Mouse (Mus musculus) frontal cortex, postnatal 10 days (tissue): Measurements from ENCODE around the gene Rccd1.

Experiments used
- DNase-seq, 2 experiments: peaks; one replicate each; pipeline ENCODE4 v3.0.0; 2022; ENCODE audit warnings: low spot score in 2 of 2, mixed read lengths in 1 of 2

Gene Rccd1

GRCm38 (mm10) chr7:80324043-80324815 lies at the start of gene Rccd1:
Rccd1 (minus strand) TSS chr7:80324454.
- peak; percentile 90 to 95 for DNase-seq

- no peak for DNase-seq
Measured at GRCm38 (mm10) chr7:80373850-80374249, 49.6 kb upstream of the Rccd1 start.

- DNase-seq, result no peak
Measured at GRCm38 (mm10) chr7:80373352-80373751, 49.1 kb upstream of the Rccd1 start.

DNA sequence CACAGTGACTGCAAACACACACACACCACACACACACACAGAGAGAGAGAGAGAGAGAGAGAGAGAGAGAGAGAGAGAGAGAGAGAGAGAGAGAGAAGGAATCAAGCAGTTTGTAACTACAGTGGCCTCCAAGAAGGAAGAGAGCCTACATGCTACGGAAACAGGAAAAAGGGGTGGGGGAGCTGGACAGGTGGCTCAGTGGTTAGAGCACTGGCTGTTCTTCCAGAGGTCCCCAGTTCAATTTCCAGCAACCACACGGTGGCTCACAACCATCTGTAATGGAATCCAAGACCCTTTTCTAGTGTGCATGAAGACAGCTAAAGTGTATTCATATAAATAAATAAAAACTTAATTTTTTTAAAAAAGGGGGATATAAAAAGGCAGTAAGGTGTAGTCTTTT lies 48.4 kb upstream of the Rccd1 start:
- DNase-seq, result no peak

- DNase-seq, result no peak
Measured at GRCm38 (mm10) chr7:80372166-80372565, 47.9 kb upstream of the Rccd1 start.

DNA sequence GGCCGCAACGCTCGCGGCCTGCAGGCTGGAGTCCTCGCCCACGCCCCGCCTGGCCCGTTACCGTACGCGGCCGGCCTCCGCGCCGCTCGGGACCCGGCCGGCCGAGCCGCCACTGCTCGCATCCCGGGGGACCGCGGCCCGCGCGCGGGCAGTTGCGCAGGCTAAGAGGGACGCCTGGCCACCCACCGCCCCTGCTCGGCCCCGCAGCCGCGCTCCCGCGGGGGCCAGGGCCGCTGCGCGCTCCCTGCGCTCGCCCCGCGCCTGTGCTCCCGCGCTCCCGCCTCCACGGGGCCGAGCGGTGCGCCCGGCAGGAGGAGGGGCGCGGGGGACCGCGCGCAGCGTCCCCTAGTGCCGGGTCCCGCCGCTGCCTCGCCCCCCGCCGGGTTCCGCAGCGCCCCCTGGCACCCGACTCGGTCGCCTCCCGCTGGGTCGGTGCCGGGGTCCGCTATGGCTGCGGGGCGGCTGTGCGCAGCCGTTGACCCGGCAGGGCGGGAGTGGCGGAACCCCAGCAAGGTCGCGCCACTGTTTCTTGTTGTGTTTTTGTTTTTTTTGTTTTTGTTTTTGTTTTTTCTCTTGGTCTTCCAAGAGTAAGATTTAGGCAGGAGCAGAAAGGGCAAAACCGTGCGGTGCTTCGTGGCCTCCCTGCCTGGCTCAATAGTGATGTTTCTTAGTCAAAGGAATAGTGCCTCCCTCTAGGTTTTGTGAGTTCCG lies 46.9 kb upstream of the Rccd1 start, which contains the start of gene Man2a2:
Gene Man2a2 (minus strand): TSS at position 335 of the 711 bp plus-strand sequence.
- DNase-seq, result peak; percentile 52 to 82

DNA sequence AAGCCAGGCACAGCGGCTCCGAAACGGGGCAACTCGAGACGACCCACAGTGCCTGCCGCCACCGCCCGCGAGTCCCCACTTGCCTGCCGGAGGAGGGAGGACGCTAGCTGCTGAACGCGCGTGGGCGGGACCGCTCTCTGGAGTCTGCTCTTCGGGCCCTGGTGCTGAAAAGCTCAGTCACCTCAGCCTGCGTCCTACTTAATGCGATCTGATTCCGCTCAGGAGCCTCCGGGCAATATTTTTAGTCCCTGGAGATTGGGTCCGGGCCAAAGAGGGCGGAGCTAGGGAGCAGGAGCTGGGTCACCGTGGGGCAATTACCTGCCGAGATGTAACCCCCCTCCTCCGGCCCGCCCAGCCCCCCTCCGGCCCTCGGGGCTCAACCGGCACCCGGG lies 46.4 kb upstream of the Rccd1 start:
- DNase-seq, result peak; percentile 77 to 79

DNA sequence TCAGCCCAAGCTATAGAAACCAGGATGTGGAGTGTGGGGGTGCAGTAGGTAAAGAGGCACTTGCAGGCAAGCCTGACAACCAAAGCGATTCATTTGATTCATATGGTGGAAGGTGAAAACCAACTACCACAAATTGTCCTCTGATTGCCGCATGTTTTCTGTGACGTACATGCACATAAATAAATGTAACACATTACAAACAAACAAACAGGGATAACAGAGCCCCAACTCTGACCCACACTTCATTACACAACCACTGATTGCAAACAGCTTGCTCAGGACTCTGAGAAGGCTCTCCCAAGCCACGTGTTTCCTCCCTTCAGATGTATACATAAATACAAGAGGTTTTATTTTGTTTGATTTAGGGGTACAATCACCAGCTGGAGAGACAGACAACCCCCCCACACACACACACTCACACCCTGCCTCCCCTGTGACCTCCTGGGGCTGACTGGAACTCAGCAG lies 45.7 kb upstream of the Rccd1 start:
- no peak for DNase-seq

GRCm38 (mm10) chr7:80369461-80369860 lies 45.2 kb upstream of the Rccd1 start:
- no peak for DNase-seq

- no peak for DNase-seq
Measured at GRCm38 (mm10) chr7:80368635-80369421, 44.6 kb upstream of the Rccd1 start.

DNA sequence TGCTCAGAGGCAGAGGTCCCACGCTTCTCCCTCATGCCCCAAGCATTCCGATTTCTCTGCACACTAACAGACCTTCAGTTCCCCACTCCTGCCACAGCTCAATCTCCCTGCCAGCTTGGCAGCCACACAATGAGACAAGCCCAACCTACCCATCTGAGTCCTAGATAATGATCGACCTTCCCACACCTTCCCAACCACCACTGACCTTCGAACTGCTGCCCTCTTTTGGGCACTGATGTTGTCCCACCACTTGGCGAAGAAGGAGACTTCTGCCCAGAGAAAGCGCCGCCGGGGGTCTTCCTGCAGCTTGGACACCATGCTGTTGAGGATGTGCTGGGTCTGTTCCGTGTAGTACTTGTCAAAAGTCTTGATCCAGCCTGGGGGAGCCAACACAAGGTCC lies 43.8 kb upstream of the Rccd1 start:
- no peak for DNase-seq

GRCm38 (mm10) chr7:80367232-80367631 lies 43.0 kb upstream of the Rccd1 start:
- no peak for DNase-seq

GRCm38 (mm10) chr7:80365759-80366158 lies 41.5 kb upstream of the Rccd1 start:
- DNase-seq, result no peak

DNA sequence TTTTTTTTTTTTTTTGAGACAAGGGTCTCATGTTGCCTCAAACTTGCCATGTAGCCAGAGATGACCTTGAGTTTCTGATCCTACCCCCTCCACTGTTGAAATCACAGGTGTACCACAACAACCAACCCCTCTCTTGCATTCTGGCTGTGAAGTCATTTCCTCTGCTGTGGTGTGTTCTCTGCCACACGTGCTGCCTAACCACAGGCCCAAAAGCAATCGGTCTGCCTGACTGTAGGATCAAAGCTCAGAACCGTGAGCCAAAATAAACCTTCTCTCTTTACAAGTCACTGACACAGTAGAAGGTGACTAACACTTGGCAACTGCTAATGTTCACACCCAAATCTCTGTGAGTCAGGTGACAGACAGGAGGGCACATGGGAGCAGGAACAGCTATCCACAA lies 36.2 kb upstream of the Rccd1 start:
- DNase-seq, result no peak

- no peak for DNase-seq
Measured at GRCm38 (mm10) chr7:80358039-80358438, 33.8 kb upstream of the Rccd1 start.

DNA sequence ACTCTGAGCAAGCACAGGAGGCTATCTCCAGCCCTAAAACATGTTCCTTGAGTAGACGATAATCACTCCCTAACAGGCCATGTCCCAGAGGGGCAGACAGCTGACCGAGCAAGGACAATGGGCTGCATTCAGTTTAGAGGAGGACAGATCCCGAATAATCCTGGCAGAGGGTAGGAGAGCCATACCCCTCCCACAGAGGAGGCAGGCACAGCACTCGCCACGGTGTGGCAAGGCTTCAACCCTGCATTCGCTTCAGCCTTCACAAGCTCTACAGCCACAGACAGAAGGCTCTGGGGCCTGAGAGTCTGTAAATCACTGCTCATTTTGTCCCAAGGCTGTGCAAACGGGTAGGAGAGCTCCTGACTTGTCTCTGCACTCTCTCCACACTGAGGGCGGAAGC lies 32.9 kb upstream of the Rccd1 start:
- DNase-seq, result no peak

GRCm38 (mm10) chr7:80356351-80356750 lies 32.1 kb upstream of the Rccd1 start:
- DNase-seq, result no peak

DNA sequence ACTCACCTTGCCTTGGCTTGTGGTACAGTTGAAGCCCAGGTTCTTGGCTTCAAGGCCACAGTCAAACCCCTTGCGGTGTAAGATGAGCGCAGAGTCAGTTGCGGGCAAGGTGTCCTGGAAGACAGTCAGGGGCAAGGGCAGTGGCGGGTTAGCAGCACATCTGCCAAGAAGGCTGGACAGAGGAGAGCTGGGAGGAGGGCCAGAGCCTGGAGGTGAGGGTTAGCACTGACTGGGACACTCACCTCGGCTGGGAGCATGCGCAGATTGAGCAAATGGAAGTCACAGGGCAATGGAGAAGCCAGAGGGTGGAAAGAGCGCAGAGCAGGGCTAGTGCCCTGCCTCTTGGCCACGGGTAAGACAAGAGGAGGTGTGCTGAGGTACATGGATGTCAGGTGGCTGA lies 28.7 kb upstream of the Rccd1 start:
- DNase-seq, result no peak

DNA sequence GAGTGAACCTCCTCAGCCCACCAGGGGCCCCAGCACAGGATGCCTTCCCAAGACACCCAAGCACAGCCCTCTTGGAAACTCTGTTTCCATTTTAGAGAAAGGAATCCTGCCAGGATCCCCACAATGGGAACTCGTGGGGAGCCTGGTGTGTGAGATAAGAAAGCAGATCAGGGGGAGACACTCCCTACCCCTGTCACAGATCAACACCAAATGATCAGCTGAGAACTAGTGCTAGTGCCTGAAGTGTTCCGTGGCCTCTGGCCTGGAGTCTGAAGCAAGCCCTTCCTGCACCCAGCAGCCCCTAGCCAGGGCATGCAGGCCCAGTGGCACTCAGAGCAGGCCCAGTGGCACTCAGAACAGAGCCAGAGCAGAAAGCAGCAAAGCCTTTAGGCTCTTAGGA lies 26.6 kb upstream of the Rccd1 start:
- DNase-seq, result no peak

DNA sequence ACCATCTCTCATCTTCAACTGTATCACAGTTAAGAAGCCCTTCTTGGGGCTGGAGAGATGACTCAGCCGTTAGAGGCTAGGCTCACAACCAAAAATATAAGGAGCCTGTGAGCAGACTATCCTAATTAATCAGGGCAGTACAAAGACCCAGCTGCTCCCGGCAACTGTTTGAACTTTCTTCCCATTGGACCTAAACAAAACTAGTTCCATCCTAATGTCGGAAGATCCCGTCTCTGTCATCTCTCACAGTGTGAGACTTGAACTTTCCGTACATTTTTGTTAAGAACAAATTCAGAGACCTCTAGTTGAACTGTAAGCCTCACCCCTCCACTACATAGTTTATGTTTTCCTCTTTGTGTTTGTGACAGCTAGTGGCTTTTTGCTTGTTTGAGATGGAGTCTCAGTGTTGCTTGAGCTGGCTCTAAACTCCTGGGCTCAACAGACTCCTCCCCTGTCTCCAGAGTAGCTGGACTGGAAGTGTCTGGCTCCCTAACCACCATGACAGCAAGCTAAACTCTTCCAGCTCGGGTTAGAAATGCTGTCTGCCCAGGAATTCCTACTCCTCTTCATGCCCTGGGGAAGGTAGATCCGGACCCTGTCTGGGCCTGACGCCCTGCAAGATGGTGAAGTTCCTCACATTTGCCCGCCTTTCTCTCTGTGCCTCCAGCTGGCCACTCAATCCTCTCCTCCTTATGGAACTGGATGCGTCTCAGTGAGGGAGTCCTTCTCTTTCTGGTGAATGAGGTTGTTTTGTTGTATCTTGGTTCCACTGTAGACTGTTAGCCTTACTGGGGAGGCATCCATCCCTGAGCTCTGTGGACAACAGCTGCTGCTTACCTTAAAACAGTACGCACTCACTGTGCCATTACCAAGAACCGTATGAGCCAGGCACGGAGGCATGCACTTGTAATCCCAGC lies 23.7 kb upstream of the Rccd1 start:
- DNase-seq, result no peak

DNA sequence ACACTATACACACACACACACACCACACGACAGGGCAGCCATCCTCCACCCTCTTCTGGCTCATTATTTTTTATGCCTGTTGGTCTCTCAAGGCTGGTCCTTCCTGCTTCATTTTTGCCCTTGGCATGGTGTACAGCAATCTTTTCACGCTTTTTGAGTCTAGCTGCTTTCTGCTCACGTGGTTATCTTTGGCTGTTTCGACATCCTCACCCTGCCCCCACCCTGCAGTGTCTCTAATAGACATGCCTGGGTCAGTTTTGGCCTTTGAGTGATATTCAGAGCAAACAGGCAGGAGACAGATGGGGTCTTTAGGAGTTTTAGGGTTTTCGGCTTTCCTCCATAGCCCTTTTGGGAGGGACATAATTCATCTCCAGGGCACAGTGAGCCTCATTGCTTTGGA lies 22.6 kb upstream of the Rccd1 start:
- DNase-seq, result no peak
